Mouse (Mus musculus) myocyte (in vitro differentiated cells): ENCODE data around the gene Rab3gap2.

Experiments used
- E2F4 ChIP-seq: IDR thresholded peaks from one replicate; pipeline ENCODE4 v1.6.1; 2011; ENCODE audit warnings: mild to moderate bottlenecking, control low read depth, moderate library complexity; ENCODE audit not compliant: insufficient read depth
- MAX ChIP-seq: IDR thresholded peaks from one replicate; pipeline ENCODE4 v1.6.1; 2011; ENCODE audit warnings: low read depth, mild to moderate bottlenecking, control low read depth
- MYOD1 ChIP-seq, 3 experiments: IDR thresholded peaks; one replicate each; pipeline ENCODE4 v1.6.1; 2011; ENCODE audit warnings: control low read depth in 2 of 3, low read depth in 2 of 3, mild to moderate bottlenecking in 2 of 3, moderate library complexity in 1 of 3; ENCODE audit not compliant: insufficient read length in 2 of 3, control insufficient read depth in 1 of 3
- MYOG ChIP-seq, 3 experiments: IDR thresholded peaks; one replicate each; pipeline ENCODE4 v1.6.1; 2011; ENCODE audit warnings: control low read depth in 2 of 3, low read depth in 2 of 3, mild to moderate bottlenecking in 2 of 3; ENCODE audit not compliant: insufficient read length in 2 of 3, control insufficient read depth in 1 of 3, insufficient read depth in 1 of 3
- POLR2A ChIP-seq: IDR thresholded peaks from one replicate; pipeline ENCODE4 v1.6.1; 2011; ENCODE audit warnings: low read depth, mild to moderate bottlenecking, control low read depth, moderate library complexity; ENCODE audit not compliant: insufficient read length
- POLR2AphosphoS2 ChIP-seq: IDR thresholded peaks from one replicate; pipeline ENCODE4 v1.6.1; 2011; ENCODE audit warnings: low read depth, control low read depth; ENCODE audit not compliant: insufficient read length
- REST ChIP-seq: IDR thresholded peaks from one replicate; pipeline ENCODE4 v1.6.1; 2011; ENCODE audit warnings: mild to moderate bottlenecking, control low read depth, moderate library complexity; ENCODE audit not compliant: insufficient read depth, insufficient read length
- TCF12 ChIP-seq: IDR thresholded peaks from one replicate; pipeline ENCODE4 v1.6.1; 2011; ENCODE audit warnings: mild to moderate bottlenecking, control low read depth; ENCODE audit not compliant: poor library complexity, insufficient read depth, severe bottlenecking
- USF1 ChIP-seq: IDR thresholded peaks from one replicate; pipeline ENCODE4 v1.6.1; 2011; ENCODE audit warnings: low read depth, mild to moderate bottlenecking, control low read depth, moderate library complexity

- no peak for TF ChIP-seq MYOG (IDR thresholded peaks at IDR 0.05; ENCODE audit: control insufficient read depth in 1 of 3, insufficient read depth in 1 of 3, insufficient read length in 2 of 3, low read depth in 2 of 3)
- TF ChIP-seq POLR2A: no peak
- TF ChIP-seq POLR2AphosphoS2: no peak
- no peak for TF ChIP-seq E2F4
- TF ChIP-seq TCF12: no peak
- no peak for TF ChIP-seq MYOD1 (IDR thresholded peaks at IDR 0.05; ENCODE audit: control insufficient read depth in 1 of 3, insufficient read length in 2 of 3, low read depth in 2 of 3)
- no peak for TF ChIP-seq MAX
- TF ChIP-seq REST: no peak
- TF ChIP-seq USF1: no peak
Observed at GRCm38 (mm10) chr1:185333651-185334050, 129.7 kb downstream of the Rab3gap2 start.
